Mouse (Mus musculus) skeletal muscle tissue, adult 2 months (tissue): ENCODE results near the gene Tmem26.

Experiments used
- DNase-seq: peaks from one replicate; pipeline ENCODE4 v3.0.0-alpha.2; 2012; ENCODE audit warnings: low read depth, low spot score

The Tmem26 gene

DNA sequence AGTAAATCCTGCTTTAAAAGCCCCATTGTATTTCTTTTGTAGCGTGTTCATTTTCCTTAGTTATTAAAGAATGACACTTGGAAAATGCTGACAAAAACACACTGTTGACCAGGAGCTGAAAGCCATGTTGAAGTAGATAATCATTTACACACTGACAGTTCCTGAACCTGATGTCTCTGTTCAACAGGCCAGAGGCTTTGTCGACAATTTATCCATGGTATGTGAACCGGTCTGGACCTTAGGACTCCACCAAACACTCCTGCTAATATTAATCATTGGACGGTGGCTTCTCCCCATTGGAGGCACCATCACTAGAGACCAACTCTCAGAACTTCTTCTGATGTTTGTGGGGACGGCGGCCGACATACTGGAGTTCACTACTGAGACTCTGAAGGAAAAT lies 27.5 kb downstream of the Tmem26 start:
- no peak for DNase-seq

DNA sequence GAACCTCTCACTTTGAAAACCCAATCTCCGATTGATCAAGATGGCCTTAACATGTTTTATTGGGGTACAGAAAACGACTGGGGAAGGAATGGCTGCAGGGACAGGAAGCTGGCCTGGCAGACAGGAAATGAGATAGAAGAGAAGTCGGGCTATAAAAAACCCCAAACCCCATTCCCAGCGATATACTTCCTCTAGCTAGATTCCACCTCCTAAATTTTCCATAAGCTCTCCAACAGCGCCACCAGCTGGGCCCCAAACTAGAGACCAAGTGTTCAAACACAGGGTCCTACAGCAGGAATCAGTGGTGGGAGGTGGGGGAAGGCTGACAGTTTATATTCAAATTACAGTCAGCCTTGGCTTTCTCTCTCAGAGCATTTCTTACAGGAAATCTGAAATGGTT lies 35.8 kb downstream of the Tmem26 start:
- no peak for DNase-seq

DNA sequence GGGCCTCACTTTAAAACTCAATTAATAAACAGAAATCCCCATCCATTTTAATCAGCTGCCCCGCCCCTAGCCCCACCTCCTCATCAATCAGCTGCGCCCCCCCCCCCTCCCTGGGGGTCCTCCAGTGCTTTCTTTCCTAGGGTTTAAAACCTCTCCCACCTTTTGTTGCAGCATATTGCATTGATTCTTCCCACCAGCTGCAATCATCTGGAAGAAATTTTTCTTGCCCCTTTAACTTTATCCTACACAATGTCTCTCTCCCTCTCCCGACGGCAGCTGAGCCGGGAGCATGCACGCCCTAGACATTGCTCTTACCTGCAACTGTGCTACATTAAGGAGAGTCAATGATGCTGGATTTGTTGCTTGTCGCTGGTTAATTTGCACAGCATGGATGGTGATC lies 36.3 kb downstream of the Tmem26 start:
- DNase-seq = no peak

DNA sequence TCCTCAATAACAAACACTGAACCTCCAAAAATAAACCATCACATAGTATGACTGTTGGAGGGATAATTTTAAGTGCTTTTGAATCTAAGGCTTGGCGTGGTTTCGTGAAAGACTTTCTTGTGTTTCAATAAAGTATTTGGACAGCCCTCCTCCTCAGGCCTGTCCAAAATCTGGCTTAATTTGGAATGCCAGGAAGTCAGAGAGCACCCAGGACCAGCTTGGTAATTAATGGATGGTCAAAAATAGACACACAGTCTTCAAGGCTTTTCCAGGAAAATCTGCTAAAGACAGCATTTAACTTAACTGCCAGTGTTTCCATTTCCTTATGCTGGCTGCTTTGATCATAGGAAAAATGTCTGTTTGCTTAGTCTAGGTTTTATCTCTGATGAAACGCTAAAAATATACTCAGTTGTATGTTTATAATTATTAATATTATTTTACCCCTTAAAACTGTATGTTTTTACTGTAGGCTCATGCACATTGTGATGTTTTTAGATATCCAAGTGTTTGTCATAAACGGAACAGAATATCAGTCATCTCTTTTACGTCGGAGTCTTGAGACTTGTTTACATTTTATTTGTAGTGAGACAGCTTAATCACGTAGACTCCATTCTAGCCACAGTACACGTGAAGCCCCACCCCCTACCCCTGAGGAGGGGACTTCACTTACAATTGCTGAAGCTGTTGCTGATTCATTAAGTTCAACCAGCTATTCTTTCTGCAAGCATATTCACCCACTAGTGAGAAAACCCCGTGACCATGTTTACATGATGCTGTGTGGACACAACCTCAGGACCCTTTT lies 57.8 kb downstream of the Tmem26 start:
- no peak for DNase-seq

DNA sequence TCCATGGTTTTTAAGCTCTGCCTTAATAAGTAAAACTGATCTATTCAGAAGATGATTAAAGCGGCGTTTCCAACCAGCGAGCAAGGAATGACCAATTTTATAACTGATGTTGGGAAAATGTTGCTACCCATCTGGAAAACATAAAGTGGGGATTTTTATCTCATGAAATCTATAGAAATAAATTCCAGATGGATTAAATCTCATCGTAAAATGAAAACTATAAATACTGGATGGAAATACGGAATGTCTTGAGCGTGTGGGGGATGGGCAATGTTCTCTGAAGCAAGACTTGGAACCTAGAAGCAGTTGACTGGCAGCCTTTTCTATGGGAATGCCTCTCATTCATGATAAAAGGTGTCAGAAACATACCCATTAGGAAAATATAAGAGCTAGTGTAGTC lies 59.3 kb downstream of the Tmem26 start:
- no peak for DNase-seq

DNA sequence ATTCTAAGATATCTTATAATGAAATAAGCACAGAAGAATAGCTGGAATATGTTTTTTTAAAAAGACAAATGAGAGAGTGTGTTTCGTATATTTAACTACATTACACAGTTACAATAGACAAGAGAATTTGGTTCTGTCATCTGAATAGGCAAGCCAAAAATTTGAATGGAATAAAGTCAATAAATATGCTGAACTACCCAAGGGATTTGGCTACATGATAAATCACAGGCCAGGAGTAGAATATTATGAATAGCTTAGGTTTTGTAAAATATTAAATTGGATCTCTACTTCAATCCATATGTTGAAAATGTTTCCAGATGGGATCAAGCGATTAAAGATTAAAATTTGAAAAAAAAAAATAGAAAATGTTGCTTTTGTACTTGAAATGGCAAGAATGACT lies 60.4 kb downstream of the Tmem26 start:
- DNase-seq = no peak

DNA sequence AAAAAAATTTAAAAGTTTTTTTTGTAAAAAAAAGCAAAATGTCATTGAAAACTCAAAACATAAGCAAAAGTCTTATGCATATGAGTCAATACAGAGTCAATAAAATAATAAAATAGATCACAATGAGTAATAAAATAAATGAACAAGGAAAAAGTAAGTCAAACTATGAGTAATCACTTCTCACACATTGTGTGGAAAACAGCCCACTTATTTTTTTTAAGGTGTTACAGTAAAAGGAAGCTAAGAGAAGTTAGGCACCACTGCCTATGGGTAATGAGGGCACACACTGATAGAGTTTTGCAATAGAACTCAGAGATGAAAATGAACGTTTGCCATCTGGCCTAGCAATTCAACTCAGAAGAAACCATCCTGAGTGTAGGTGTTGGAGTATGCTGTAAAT lies 61.0 kb downstream of the Tmem26 start:
- DNase-seq = no peak

DNA sequence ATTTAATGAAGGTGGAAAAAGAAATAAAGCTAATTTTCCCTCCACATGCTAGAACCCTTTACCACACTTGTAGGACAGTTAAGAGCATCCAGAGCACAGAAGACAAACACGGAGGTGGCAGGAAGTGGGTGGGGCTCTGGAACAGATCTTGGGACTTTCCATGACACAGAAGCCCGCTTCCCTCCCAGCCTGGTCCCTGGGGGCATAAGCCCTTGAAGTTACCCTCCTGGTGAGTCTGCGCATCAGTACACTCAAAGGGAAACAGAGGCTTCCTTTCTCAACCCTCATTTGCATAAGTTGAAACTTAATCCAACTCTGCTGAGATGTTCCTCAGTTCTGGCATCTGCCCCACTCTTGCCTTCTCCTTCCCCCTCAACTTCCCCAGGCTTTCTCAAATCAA lies 72.0 kb downstream of the Tmem26 start:
- DNase-seq = peak; percentile 64

DNA sequence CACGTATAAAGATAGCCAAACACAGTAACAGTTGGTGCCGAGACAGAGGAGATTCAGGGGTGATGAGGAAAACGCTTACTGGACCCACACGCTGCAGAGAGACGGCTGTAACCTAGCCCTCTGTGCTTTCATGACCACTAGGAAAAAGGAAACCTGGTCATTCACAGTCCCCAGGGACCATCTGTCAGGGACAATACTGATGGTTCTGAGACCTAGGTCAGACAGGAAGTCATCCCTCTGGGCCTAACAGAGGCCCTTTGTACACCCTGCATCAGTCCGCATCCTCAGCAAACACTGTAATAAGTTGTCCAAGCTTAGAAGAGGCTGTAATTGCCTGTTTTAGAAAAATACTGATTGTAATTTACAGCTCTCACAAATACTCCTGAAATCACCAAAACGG lies 76.4 kb downstream of the Tmem26 start:
- no peak for DNase-seq

DNA sequence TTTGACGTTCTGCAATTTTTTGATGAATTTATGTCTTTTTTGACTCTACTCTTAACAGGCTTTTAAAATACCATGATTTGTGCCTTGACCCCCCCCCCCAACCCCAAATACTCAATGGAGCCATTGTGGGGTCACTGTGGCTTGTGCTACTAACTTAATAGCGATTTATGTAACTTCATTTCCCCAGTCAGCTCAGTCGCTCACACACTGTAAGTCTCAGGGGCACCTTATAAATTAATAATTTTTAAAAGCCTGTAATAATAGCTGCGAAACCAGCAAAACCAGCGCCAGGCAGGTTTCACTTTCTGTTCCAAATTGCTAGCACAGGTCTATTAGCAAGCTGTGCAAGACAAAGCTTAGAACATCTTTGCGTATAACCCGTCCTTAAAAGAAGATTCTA lies 76.9 kb downstream of the Tmem26 start:
- DNase-seq = no peak

DNA sequence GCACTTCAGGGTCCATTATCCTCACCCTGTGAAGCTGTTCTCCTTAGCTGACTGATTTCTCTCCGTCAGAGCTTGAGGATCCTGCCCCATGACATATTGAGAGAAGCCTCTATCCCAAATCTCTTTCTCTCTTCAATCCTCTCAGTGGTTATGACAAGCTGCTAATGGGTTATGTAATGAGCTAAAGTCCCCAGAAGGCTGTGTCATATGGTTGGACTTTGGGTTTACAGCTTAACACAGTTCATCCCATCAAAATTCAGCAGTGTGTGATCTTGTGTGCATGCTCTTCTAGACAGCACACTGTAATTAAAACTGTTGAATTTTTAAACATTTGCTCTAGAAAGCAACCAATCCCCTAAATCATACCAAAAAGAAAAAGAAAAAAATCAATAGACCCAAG lies 82.9 kb downstream of the Tmem26 start:
- DNase-seq = no peak

DNA sequence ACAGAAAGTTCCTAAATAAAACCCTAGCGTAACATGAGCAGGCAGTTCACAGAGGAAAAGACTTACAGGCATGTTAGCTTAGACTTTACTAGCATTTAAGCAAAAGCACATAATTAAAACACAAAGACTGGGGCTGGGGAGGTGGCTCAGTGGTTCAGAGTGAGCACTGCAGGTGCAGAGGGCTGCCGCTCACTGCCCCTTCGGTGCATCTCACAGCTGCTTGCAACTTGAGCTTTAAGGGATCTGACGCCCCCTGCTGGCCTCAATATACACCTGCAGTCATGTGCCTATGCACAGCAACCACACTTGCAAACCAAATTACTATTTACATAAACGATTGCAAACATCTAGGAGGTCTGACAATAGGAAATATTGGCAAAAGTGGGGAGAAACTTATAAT lies 87.5 kb downstream of the Tmem26 start:
- no peak for DNase-seq

DNA sequence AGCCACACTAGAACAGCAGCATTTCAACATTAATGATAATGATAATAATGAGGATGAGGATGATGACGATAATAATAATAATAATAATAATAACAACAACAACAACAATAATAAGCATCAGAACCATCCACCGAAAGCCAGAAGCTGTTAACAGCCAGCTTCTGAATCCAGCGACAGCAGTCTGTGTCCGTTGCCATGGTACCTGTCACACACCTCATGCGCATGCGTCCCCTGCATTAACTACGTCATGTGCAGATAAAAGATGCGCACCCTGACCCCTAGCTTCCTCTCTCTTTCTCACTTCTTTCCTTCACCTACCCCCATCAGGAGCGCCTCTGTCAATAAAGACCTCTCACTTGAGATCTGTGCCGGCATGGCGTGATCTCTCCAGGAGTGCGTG lies 89.3 kb downstream of the Tmem26 start:
- no peak for DNase-seq

DNA sequence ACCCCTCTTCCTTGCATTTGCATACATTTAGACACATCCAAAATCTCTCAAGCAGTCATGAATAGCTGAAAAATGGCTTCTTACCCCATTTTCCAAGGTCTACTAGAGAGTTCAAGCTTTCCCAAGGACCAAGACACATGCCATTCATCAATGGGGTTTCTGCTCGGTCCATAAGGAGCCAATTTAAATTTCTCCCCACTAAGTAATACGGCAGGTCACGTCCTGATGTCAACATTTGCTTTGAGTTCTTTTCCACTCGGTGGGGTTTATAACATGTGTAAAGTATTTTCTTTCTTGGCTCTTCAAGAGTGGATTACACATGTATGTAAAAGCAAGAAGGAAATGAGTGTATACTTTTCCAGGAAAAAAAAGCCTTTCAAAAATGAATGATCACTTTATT lies 93.8 kb downstream of the Tmem26 start:
- DNase-seq = no peak

DNA sequence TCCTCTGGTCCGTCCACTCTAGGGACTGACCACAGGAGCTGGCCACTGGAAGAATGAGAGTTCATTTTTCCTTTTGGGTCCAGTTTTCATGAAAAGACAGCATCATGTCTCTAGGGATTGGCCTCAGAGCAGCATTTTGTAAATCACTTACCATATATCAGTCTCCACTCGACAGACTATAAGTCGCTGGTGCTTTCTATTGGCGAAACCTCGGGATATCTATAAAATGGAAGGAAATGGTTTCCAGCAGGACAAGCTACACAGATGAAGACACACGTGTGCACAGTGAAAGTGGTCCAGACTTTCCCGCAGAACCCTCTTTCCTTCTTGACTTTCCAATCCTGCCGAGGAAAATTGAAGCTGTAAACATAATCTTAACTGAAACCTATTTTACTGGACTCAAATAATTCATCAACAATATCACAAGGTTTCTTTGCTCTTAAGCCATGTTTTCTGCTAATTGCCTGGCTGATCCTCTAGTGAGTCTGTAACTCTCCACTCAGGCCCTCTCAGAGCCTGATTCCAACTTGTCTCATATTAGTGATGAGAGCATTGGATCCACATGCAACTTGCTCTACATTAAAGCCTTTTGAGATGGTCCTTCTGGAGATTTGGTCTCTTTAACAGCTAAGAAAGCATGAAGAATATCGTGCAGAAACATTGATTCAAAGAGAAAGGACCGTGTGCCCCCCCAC lies 94.8 kb downstream of the Tmem26 start:
- DNase-seq = no peak

DNA sequence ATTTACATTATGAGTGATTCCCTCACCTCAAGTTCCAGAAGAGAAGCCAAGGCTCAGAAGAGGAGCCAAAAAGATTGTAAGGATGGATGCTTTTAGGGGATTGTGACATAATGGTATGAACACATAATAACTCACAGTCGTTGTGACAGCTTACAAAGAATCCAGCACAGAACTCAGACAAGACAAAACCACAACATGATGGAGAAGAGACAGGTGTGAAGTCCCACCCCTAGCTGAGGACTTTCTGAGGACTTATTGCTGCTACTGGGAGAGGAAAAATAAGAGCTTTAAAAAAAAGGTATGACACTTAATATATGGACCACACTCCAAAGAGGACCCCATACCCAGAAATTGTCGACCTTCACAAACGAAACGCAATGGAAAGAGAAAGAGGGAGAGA lies 101.1 kb downstream of the Tmem26 start:
- DNase-seq = no peak
